Mouse (Mus musculus) thymus, postnatal 0 days (tissue): ENCODE measurements around the gene Klrg1. TPM values are rescaled to one million over a fixed set of nuclear protein-coding genes. Genes with fewer than 3 reads are reported as not detected.
A peak's percentile ranks its signal among the peaks of the same experiment; 100 is the strongest.

Experiments used
- DNase-seq: peaks from one replicate; pipeline ENCODE4 v3.0.0-alpha.2; 2015; ENCODE audit warnings: low spot score
- polyA plus RNA-seq: library from polyadenylated mRNA; unstranded; fragments of >200 nt; fragmentation: Nextera tagmentation; extraction: Ambion mirVana; gene quantifications from 2 replicates; pipeline ENCODE4 v1.2.1, GENCODE M21; 2015

Gene Klrg1
- polyA plus RNA-seq, 1 experiment from 2014 or later: 0.53 TPM

DNA sequence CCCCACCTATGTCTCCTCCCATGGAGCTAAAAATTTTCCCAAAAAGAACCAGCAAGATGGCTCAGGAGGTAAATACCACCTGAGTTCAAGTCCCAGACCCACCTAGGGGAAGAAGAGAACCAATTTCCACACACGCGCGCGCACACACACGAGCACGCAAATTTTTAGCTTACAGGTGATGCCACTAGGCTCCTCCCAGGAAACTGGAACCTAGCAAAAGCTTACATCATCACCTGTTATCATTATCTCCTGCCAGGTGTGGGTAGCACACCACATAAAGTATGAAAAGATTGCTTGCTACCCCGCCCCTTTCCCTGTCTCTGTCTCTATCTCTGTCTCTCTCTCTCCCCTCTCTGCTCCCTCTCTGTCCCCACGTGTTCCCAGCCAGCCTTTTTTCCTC lies 10.4 kb upstream of the Klrg1 start:
- no peak for DNase-seq

DNA sequence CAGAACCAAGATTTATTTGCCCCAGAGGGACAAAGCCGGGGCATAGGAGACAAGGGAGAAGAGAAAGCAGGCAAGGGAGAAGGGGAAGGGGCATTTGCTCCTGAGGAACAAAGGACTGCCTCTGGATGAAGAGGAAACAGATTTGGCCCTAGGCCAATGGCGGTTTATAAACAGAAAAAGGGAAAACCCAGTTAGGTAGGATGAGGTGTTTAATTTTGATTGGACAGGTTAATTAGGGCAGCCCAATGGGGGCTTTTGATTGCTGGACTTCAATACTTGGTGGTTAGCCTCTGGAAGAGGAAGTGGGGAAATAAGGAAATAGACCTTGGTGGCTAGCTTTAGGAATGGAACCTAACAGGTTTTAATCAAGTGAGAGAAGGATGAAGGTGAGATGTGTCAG lies 9.5 kb upstream of the Klrg1 start:
- no peak for DNase-seq

DNA sequence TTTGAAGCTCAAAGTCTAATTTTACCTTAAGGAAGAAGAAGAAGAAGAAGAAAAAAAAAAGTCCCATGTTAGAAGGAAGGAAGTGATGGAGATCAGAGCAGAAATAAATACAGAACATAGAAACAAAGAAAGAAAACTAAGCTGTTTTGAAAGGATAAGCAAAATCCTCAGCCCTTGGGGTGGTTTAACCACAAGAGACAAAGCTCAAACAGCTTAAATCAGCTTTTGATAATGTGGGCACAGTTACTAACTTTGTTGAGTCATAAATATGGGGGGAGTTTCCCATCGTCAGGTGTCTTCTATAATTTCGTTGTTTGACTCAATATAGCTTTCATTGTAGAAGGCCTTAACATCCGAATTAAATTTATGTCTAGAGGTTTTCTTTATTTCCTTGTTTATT lies 9.1 kb upstream of the Klrg1 start:
- DNase-seq: peak; percentile 28

DNA sequence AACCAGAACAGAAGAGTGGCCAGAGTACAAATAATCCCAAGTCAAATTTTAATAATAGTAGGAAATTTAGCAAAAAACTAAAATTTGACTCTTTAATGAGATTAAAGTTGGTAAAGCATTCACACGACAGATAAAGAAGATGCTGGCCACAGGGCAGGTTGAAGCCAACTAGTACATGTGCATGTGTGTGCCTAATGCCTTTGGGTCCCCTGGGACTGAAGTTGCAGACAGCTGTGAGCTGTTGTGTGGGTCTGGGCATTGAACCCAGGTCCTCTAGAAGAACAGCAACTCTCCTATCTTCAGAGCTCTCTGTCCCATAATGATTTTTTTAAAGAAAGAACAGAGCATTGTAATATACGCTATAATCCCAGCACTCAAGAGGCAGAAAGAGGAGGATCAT lies 8.6 kb upstream of the Klrg1 start:
- DNase-seq: no peak

DNA sequence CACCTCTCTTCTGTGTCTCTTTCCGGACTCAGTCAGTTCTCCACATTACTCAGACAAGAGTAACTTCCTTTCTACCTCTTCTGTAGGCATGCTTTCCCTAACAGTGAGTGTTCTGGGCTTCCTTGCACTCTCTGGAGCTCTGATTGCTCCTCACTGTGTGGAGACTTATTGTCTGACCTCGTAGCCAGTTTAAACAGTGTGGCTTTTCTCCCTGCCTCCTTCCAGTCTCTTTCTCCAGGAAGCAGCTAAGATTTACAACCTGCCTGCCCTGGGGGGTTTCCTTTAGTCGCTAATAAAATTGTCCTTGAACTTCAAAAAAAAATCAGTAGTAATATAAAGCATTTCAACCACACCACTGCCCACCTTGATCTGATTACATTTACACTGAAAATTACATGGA lies 7.6 kb upstream of the Klrg1 start:
- no peak for DNase-seq

DNA sequence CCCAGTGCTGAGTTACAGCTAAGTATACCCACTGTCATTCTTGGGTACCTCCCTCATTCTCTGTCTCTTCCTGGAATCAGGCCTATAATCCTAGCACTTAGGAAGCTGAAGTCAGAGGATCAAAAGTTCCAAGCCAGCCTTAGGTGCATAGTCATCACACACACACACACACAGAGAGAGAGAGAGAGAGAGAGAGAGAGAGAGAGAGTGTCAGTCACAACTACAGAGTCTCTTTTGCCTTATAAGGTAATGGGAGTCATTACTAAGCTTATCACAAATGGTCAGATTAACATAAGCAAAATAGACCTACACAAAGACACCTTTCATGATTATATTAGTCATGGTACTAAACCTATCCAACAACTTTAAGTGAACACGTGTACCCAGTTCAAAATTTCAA lies 6.6 kb upstream of the Klrg1 start:
- DNase-seq: no peak

DNA sequence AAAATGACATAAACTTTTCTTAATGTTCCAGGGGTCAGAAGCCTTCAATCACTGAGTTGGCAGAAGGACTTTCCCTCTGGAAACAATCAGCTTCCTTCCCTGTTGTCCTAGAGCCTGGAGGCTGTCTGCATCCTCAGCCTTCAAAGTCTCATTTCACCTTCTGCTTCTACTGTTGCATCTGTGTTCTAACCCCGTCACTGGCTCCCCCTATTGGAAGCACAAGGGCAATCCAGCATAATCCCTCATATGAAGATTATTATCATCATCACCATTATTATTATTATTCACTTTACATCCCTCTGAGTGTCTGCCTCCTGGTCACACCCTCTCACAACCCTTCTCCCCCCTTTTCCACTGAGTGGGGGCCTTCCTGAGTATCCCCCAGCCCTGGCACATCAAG lies 5.6 kb upstream of the Klrg1 start:
- DNase-seq: no peak

DNA sequence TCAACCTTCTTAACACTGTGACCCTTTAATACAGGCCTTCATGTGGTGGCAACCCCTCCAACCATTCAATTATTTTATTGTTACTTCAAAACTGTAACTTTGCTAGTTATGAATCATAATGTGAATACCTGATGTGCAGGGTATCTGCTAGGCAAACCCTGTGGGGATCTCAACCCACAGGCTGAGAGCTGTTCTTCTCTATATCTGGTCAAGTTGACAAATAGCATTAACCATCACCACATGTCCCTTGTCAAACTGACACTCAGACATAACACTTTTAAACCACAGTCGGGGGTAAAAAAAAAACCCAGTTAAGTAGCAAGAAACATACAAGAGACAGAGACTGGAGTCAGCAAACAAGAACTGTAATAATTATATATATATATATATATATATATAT lies 2.1 kb upstream of the Klrg1 start:
- no peak for DNase-seq

DNA sequence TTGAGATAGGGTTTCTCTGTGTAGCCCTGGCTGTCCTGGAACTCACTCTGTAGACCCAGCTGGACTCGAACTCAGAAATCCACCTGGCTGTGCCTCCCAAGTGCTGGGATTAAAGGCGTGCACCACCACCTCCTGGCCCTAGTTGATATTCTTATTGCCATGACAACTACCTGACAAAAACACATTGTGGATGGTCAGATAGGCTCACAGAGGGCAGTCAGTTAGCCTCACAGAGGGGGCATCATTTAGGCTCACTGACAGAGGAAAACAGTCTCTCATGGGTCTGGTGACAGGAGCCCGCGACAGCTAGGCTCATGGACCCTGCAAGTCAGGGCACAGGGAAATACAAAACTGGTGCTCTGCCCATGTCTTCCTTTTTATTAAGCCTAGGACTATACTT lies 1.6 kb upstream of the Klrg1 start:
- DNase-seq: no peak

DNA sequence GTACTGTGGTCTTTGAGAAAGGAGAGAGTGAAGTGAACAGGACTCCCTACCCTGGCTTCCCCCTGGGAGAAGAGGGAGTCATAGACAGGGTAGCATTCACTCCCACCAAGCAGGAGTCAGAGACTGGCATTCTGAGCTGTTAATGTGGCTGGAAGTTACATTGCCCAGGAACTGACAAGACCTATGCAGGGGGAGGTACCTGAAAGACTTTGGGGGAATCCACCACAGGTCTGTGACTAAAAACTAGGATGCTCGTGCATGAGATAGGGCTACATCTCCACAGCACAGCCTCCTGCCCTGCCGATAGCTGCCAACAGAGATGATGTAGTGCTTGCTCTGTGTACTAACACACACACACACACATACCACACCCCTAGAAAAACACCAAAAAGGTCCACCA lies 747 bp upstream of the Klrg1 start:
- DNase-seq: no peak

DNA sequence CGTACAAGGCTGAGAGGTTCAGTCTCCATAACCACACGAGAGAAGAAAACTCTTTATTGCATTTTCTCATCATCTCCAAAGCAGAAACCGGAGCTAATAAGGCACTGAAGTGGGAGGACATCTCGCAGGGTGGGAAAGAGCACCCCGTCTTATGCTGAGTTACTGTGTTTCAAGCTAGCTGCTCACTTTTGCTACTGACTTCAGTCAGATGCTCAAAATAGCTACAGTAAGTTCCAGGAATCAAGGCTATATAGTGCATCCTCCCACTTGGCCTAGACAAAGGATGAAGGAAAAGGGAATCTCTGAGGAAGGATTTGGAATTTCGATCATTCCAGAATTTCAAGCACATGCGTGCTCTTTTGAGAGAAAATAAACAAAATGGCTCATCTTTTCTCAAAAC lies 6.1 kb downstream of the Klrg1 start:
- no peak for DNase-seq

DNA sequence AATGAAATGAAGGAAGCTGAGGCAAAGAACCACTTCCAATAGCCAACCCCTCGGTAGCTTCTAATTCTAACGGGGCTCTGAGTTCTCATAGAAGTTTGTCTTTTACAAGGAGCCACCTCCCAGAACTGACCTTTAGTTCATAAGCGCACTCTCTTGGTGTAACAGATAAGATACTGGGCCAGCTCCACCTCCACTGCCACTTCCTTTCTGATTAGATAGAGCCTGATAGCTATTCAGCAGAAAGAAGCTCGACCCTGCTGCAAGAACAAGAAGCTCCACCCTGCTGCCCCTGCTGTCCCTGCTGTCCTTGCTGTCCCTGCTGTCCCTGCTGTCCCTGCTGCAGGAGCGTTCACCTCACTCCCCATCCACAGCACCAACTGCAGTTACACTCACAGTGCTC lies 8.1 kb downstream of the Klrg1 start:
- no peak for DNase-seq

DNA sequence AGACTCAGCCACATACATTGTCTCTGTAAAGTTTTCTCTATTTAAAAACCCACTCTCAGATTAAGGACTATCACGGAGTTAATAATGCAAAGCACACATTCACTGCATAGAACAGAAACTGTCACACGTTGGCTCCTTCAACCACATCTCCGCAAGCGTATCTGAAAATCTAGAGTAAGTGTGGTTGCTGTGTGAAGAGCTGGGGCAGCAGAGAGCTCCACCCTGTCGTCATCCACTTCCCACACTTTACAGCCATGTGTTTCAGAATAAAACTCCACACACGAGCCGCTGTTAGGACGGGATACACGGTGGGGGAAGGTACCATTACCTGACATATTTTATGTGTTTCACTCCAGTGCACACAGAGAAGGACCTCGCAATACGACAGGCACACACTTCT lies 12.5 kb downstream of the Klrg1 start:
- DNase-seq: no peak

DNA sequence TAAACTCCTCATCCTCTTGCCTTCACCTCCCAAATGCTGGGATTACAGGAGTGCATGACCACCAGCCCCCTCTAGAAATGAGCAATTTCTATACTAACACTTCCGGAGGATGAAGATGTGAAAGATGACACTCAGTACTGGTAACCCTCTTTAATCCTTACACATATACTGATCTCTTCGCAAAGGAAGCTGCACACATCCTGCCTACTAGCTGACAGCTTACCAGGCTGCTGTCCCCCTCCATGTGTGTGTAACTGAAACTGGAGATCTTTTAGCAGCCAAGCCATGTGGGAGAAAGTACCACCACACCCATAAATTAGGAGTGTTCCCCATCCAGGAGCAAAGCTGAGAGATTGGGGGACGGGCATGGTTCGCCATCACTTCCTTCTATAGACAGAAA lies 13.5 kb downstream of the Klrg1 start:
- no peak for DNase-seq

DNA sequence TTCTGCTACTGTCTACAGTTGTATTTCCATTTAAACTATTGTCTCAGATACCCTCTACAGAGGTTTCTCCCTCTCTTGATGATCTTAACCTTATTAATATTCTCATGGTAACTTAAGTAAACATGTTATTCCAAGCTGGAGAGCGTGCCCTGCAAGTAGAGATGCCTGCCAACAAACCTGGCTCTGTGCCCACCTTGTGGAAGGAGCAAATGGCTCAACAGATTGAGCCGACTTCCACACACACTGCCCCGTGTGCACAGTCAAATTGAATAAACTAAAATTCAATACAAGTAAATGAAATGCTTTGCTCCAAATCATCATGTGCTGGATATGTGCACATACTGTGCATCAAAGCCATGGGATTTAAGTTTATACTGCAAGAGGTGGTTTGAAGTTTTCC lies 14.1 kb downstream of the Klrg1 start:
- no peak for DNase-seq

DNA sequence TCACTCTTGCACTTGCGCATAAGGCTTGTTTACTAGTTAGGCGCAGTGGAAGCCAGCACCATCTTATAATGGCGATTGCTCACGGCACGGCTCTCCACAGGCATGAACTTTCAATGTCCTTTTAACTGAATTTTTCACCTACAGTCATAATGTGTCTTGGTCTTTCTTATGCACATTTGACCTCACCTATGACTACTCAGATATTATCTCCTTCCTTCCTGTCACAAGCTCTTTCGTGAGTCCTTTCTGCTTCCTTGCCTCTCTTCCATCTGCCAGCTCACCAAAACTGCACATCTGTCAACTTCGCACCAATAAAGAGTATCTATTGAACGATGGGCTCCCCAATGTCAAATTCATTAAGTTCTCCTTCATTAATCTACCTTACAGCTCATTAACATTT lies 20.1 kb downstream of the Klrg1 start:
- no peak for DNase-seq

DNA sequence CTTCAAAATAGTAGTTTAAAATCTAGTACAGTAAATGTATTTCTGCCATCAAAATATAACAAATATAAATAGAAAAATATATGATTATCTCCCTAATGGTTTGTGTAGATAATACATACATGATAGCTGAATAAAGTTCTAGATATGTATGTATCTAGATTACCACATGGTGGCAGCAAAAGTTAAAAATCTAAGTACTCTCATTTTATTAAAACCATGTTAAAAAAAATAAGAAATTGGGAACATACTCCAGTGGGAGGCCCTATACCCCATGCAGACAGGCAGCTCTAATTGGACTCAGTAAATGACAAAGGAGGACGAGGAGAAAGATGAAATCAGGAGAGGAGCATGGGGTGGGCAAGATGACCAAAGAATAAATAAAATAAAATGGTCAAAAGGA lies 30.5 kb downstream of the Klrg1 start:
- no peak for DNase-seq

DNA sequence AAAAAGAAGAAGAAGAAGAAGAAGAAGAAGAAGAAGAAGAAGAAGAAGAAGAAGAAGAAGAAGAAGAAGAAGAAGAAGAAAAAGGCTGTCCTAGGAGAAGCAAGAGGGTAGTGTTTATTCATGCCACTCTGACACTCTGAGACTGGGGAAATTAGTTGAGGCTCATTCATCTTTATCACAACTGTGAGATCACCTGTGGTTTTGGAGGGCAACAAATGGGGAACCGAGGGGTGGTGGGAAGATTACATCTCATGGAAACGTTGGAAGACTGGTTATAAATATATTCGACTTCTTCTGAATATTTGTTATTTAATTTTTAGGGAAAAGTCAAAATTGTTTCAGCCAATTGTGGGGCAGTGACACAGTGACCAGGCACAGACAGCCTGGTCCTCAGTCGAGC lies 32.6 kb downstream of the Klrg1 start:
- no peak for DNase-seq

Other genes starting within 250 kb of the Klrg1 start
- gene M6pr, start 25.8 kb upstream of the Klrg1 start, polyA plus RNA-seq: 136 and 144 TPM in 2 replicates
- 10.0 and 10.1 TPM in 2 replicates for gene Phc1, start 57.7 kb upstream of the Klrg1 start, polyA plus RNA-seq
- gene Rimklb, start 215.9 kb upstream of the Klrg1 start, polyA plus RNA-seq: 1.5 and 1.9 TPM in 2 replicates
- 58.9 and 65.3 TPM in 2 replicates for gene Mfap5, start 223.0 kb upstream of the Klrg1 start, polyA plus RNA-seq